Mouse (Mus musculus): ENCODE data around the gene Cnot4. TPM values are rescaled to one million over a fixed set of nuclear protein-coding genes. Genes with fewer than 3 reads are reported as not detected.
A peak's percentile ranks its signal among the peaks of the same experiment; 100 is the strongest.

The Cnot4 gene
- polyA plus RNA-seq, 1 experiment from 2014 or later, result 31.9 TPM

GRCm38 (mm10) chr6:35154540-35154939 lies 21.0 kb upstream of the Cnot4 start:
- Histone ChIP-seq H3K36me3 (ENCODE audit: insufficient read depth) (no peaks in the 10 kb centered on the region), H3K4me2 (no peak overlapping the region), H3K9me3 (ENCODE audit: low read depth, low read length) (no peaks in the 10 kb centered on the region), H3K27me3 (ENCODE audit: insufficient read depth, low read length) (no peaks in the 10 kb centered on the region), H3K4me1 (ENCODE audit: insufficient read depth) (no peaks in the 10 kb centered on the region), H3K4me3 (ENCODE audit: low read depth, low read length) (no peak overlapping the region), H3K27ac (ENCODE audit: low read depth) (no peak overlapping the region), H3K9ac (no peak overlapping the region)
- no peak for TF ChIP-seq CTCF (IDR thresholded peaks at IDR 0.05; ENCODE audit: low read depth)
- no peak for DNase-seq
- ATAC-seq (ENCODE audit: insufficient read depth), result no peak

DNA sequence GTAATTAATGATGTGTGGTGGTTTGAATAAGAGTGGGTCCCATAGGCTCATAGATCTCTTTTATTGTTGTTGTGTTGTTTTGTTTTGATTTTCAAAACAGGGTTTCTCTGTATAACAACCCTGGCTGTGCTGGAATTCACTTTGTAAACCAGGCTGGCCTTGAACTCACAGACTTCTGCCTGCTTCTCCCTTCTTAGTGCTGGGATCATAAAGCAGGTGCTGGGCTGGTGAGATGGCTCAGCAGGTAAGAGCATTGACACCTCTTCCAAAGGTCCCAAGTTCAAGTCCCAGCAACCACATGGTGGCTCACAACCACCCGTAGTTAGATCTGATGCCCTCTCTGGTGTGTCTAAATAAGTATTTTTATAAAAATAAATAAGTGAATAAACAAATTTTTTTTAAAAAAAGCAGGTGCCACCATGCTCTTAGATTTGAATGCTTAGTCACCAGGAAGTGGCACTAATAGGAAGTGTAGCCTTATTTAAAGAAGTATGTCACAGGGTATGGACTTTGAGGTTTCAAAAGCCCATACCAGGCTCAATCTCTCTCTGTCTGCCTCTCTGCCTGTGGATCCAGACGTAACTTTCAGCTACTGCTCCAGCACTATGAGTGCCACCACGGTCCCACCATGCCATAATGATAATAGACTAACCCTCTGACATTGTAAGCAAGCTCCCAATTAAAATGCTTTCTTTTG lies 14.3 kb upstream of the Cnot4 start:
- no peak for TF ChIP-seq CTCF (IDR thresholded peaks at IDR 0.05; ENCODE audit: low read depth)
- 67% methylated on average over 3 of the region's 3 CpGs for WGBS
- ATAC-seq (ENCODE audit: insufficient read depth) (no peak), DNase-seq (no peak)
- Histone ChIP-seq H3K9ac (no peak overlapping the region), H3K27me3 (ENCODE audit: insufficient read depth, low read length) (no peaks in the 10 kb centered on the region), H3K27ac (ENCODE audit: low read depth) (no peak overlapping the region), H3K36me3 (ENCODE audit: insufficient read depth) (no peaks in the 10 kb centered on the region), H3K9me3 (ENCODE audit: low read depth, low read length) (no peaks in the 10 kb centered on the region; the same call in 1 of the 2 replicates), H3K4me1 (ENCODE audit: insufficient read depth) (no peaks in the 10 kb centered on the region), H3K4me3 (ENCODE audit: low read depth, low read length) (no peak overlapping the region), H3K4me2 (no peak overlapping the region)

DNA sequence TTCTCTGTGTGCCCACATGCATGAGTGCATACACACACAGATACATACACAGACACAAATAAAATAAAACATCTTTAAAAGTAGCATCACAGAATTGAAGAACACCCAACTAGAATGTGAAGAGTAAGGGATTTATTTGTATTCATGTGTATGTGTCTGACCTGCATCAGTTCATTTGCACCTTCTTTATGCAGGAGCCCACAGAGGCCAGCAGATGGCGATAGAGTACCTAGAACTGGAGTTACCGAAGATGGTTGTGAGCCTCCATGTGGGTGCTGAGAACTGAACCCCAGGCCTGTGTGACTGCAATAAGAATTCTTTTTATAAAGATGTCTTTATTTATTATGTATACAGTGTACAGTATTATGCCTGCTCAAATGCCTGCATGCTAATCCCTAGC lies 12.0 kb upstream of the Cnot4 start:
- H3K4me1 ChIP-seq (ENCODE audit: insufficient read depth), result no peaks in the 10 kb centered on the region
- no peaks in the 10 kb centered on the region; the same call in 1 of the 2 replicates for H3K9me3 ChIP-seq (ENCODE audit: low read depth, low read length)

DNA sequence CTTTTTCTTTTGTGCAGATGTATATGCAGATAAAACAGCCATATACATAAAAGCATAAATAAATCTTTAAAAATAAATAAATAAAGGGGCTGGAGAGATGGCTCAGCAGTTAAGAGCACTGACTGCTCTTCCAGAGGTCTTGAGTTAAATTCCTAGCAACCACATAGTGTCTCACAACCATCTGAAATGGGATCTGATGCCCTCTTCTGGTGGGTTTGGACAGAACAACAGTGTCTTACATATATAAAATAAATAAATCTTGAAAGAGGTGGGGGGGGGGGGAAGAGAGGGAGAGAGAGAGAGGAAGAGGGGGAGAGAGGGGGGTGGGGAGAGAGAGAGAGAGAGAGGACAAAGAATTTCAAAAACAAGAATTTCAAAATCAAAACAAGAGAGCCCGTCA lies 6.8 kb upstream of the Cnot4 start:
- DNase-seq, result no peak
- no peaks in the 10 kb centered on the region for H3K36me3 ChIP-seq (ENCODE audit: insufficient read depth)
- no peak overlapping the region for H3K27ac ChIP-seq (ENCODE audit: low read depth)
- H3K27me3 ChIP-seq (ENCODE audit: insufficient read depth, low read length), result no peaks in the 10 kb centered on the region
- 82% methylated on average over 1 of the region's 1 CpGs for WGBS
- no peak overlapping the region for H3K4me3 ChIP-seq (ENCODE audit: low read depth, low read length)
- no peaks in the 10 kb centered on the region for H3K4me1 ChIP-seq (ENCODE audit: insufficient read depth)
- no peak overlapping the region for H3K9ac ChIP-seq
- no peak overlapping the region for H3K4me2 ChIP-seq
- TF ChIP-seq CTCF (IDR thresholded peaks at IDR 0.05; ENCODE audit: low read depth), result no peak
- no peak for ATAC-seq (ENCODE audit: insufficient read depth)
- no peaks in the 10 kb centered on the region; the same call in 1 of the 2 replicates for H3K9me3 ChIP-seq (ENCODE audit: low read depth, low read length)

More for the DNA sequence above, 12.0 kb upstream of the Cnot4 start:
- WGBS, result 78% methylated on average over 2 of the region's 2 CpGs
- no peak for TF ChIP-seq CTCF (IDR thresholded peaks at IDR 0.05; ENCODE audit: low read depth)
- H3K27ac ChIP-seq (ENCODE audit: low read depth), result no peak overlapping the region
- no peak overlapping the region for H3K9ac ChIP-seq
- no peak for DNase-seq
- H3K4me3 ChIP-seq (ENCODE audit: low read depth, low read length), result no peak overlapping the region
- no peak overlapping the region for H3K4me2 ChIP-seq
- H3K36me3 ChIP-seq (ENCODE audit: insufficient read depth), result no peaks in the 10 kb centered on the region
- ATAC-seq (ENCODE audit: insufficient read depth), result no peak
- H3K27me3 ChIP-seq (ENCODE audit: insufficient read depth, low read length), result no peaks in the 10 kb centered on the region

GRCm38 (mm10) chr6:35134844-35135243 lies 1.3 kb upstream of the Cnot4 start:
- H3K27me3 ChIP-seq (ENCODE audit: insufficient read depth, low read length), result no peaks in the 10 kb centered on the region
- H3K27ac ChIP-seq (ENCODE audit: low read depth), result no peak overlapping the region
- peaks cover 11% of the 10 kb centered on the region for H3K4me1 ChIP-seq (ENCODE audit: insufficient read depth)
- WGBS, result 47% methylated on average over 2 of the region's 2 CpGs
- DNase-seq, result no peak
- no peak overlapping the region for H3K9ac ChIP-seq
- no peak for ATAC-seq (ENCODE audit: insufficient read depth)
- H3K4me2 ChIP-seq, result peak overlapping the region; percentile 83
- TF ChIP-seq CTCF (IDR thresholded peaks at IDR 0.05; ENCODE audit: low read depth), result no peak
- peak overlapping the region; percentile 74 for H3K4me3 ChIP-seq (ENCODE audit: low read depth, low read length)
- no peaks in the 10 kb centered on the region for H3K36me3 ChIP-seq (ENCODE audit: insufficient read depth)
- H3K9me3 ChIP-seq (ENCODE audit: low read depth, low read length), result no peaks in the 10 kb centered on the region

DNA sequence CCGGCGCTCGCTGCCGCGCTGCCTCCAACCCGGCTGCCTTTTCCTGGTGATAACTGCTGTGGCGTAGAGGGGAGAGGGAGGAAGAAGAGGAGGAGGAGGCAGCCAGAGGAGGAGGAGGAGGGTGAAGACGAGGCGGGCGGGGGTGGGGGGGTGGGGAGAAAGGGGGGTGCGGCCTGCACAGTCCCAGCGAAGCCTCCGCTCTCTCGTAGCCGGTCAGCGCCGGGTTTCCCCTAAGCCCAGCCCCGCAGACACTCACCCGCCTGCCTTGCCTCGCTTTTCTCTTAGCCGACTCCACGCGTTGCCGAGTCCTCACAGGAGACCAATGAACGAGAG lies 312 bp downstream of the Cnot4 start:
- Histone ChIP-seq H3K4me2 (peak overlapping the region; percentile 69), H3K4me3 (ENCODE audit: low read depth, low read length) (peak overlapping the region; percentile 74), H3K27ac (ENCODE audit: low read depth) (peak overlapping the region; percentile 87), H3K36me3 (ENCODE audit: insufficient read depth) (no peaks in the 10 kb centered on the region), H3K9me3 (ENCODE audit: low read depth, low read length) (no peaks in the 10 kb centered on the region), H3K4me1 (ENCODE audit: insufficient read depth) (peaks cover 11% of the 10 kb centered on the region), H3K9ac (peak overlapping the region; percentile 86), H3K27me3 (ENCODE audit: insufficient read depth, low read length) (no peaks in the 10 kb centered on the region)
- ATAC-seq (ENCODE audit: insufficient read depth) (peak; percentile 93), DNase-seq (no peak)
- WGBS, result 1% methylated on average over 20 of the region's 25 CpGs
- TF ChIP-seq CTCF (IDR thresholded peaks at IDR 0.05; ENCODE audit: low read depth), result no peak

DNA sequence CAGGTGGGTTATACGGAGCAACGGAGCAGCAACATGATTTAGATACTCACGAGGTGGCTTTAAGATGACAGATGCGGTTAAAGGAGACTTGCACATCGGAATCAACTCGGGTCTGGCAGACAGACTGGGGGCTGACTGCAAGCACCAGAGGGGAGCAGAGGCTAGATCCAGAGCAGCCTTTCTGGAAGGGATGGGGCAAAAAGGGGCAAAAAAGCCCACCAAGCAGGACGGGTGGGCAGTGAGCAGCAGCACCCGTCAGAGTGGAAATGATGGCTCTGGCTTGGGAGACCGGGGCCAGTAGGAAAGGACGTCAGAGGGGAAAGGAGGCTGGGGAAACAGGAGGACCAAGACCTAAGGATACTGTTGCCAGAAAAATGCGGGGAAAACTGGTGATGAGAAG lies 718 bp downstream of the Cnot4 start:
- TF ChIP-seq CTCF (IDR thresholded peaks at IDR 0.05; ENCODE audit: low read depth), result no peak
- no peaks in the 10 kb centered on the region for H3K36me3 ChIP-seq (ENCODE audit: insufficient read depth)
- peak overlapping the region; percentile 69 for H3K4me2 ChIP-seq
- H3K27ac ChIP-seq (ENCODE audit: low read depth), result peak overlapping the region; percentile 87; the same call in 1 of the 2 replicates
- peak; percentile 10; the same call in 1 of the 2 replicates for ATAC-seq (ENCODE audit: insufficient read depth)
- DNase-seq, result no peak
- peak overlapping the region; percentile 74 for H3K4me3 ChIP-seq (ENCODE audit: low read depth, low read length)
- no peaks in the 10 kb centered on the region for H3K9me3 ChIP-seq (ENCODE audit: low read depth, low read length)
- H3K27me3 ChIP-seq (ENCODE audit: insufficient read depth, low read length), result no peaks in the 10 kb centered on the region
- H3K9ac ChIP-seq, result peak overlapping the region; percentile 86
- 0% methylated on average over 11 of the region's 11 CpGs for WGBS
- peaks cover 11% of the 10 kb centered on the region for H3K4me1 ChIP-seq (ENCODE audit: insufficient read depth)
